Mouse (Mus musculus) stomach, postnatal 0 days (tissue): ENCODE data around the gene Cyb561d1. TPM values are rescaled to one million over a fixed set of nuclear protein-coding genes. Genes with fewer than 3 reads are reported as not detected.

Experiments
- ATAC-seq: fragments of 200-750 bp; cut with Nextera tagmentation; 2 replicates; pipeline ENCODE4 v1.8.0; 2017; ENCODE audit not compliant: low FRiP score, low TSS enrichment
- DNase-seq: peaks from one replicate; pipeline ENCODE4 v3.0.0-alpha.2; 2016; ENCODE audit warnings: low spot score
- H3K27ac ChIP-seq: fragments of 300-500 bp; sonication (generic); replicated peaks from 2 replicates; pipeline ENCODE4 v1.5.1; 2014; ENCODE audit warnings: mild to moderate bottlenecking, control low read depth
- H3K27me3 ChIP-seq: fragments of 300-500 bp; sonication (generic); 2 replicates; pipeline ENCODE4 v1.6.1; 2014; ENCODE audit warnings: low read length; ENCODE audit not compliant: control insufficient read depth, insufficient read depth
- H3K36me3 ChIP-seq: fragments of 300-500 bp; sonication (generic); 2 replicates; pipeline ENCODE4 v1.6.1; 2014; ENCODE audit warnings: low read length, mixed read lengths; ENCODE audit not compliant: control insufficient read depth, insufficient read depth
- H3K4me1 ChIP-seq: fragments of 300-500 bp; sonication (generic); replicated peaks from 2 replicates; pipeline ENCODE4 v1.6.1; 2014; ENCODE audit warnings: antibody characterized with exemption; ENCODE audit not compliant: control insufficient read depth, insufficient read depth
- H3K4me2 ChIP-seq: fragments of 300-500 bp; sonication (generic); replicated peaks from 2 replicates; pipeline ENCODE4 v1.6.1; 2014; ENCODE audit warnings: low read depth, mild to moderate bottlenecking, control low read depth, moderate library complexity
- H3K4me3 ChIP-seq: fragments of 300-500 bp; sonication (generic); 2 replicates; pipeline ENCODE4 v1.5.1; 2014; ENCODE audit warnings: low read depth, low read length, control low read depth
- H3K9ac ChIP-seq: fragments of 300-500 bp; sonication (generic); 2 replicates; pipeline ENCODE4 v1.6.1; 2014; ENCODE audit warnings: mild to moderate bottlenecking, low read length, control low read depth, mixed read lengths
- H3K9me3 ChIP-seq: fragments of 300-500 bp; sonication (generic); 2 replicates; pipeline ENCODE4 v1.6.1; 2016; ENCODE audit warnings: low read length; ENCODE audit not compliant: control insufficient read depth
- CTCF ChIP-seq: IDR thresholded peaks from 2 replicates; pipeline ENCODE4 v1.5.1; 2016; ENCODE audit warnings: antibody characterized with exemption, low read depth, mild to moderate bottlenecking, moderate library complexity
- EP300 ChIP-seq: optimal IDR thresholded peaks from 2 replicates; pipeline ENCODE3; 2016; ENCODE audit warnings: antibody characterized with exemption
- WGBS: fragments of 180-500 bp; shearing (Covaris S2); extraction: QIAGEN DNeasy Blood & Tissue Kit; methylation state at CpG from one replicate; pipeline ENCODE4 v1.1.7; 2014; 5-methylcytosine and 5-hydroxymethylcytosine counted together
- polyA plus RNA-seq: library from polyadenylated mRNA; unstranded; fragments of >200 nt; fragmentation: Nextera tagmentation; extraction: Ambion mirVana; gene quantifications from 2 replicates; pipeline ENCODE4 v1.2.1, GENCODE M21; 2015

The Cyb561d1 gene
- polyA plus RNA-seq, 1 experiment from 2014 or later = 5.5 TPM

DNA sequence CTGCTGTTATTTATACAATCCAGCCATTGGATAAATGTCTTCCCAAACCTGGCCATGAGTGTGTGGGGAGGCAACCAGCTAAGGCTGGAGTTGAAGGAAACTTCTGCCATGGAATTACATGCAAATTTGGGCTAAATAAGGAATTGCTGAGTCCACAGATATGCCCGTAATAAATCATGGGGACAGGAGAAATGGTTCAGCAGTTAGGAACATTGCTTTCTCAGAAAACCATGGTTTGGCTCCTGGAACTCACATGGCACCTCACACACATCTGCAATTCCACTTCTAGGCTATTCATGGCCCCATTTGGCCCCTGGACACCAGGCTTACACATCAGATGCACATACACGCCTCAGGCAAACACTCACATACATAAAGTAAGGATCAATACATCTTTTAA, 26.5 kb upstream of the Cyb561d1 start:
- WGBS = 77% methylated on average over 2 of the region's 2 CpGs
- no peak for ATAC-seq
- Histone ChIP-seq H3K4me2 (no peak overlapping the region), H3K27me3 (peaks cover 3% of the 10 kb centered on the region; the same call in 1 of the 2 replicates), H3K9me3 (no peaks in the 10 kb centered on the region), H3K4me1 (no peaks in the 10 kb centered on the region), H3K9ac (no peak overlapping the region), H3K36me3 (no peaks in the 10 kb centered on the region), H3K4me3 (no peak overlapping the region), H3K27ac (no peak overlapping the region)
- DNase-seq = no peak
- no peak for TF ChIP-seq EP300
- TF ChIP-seq CTCF = no peak

DNA sequence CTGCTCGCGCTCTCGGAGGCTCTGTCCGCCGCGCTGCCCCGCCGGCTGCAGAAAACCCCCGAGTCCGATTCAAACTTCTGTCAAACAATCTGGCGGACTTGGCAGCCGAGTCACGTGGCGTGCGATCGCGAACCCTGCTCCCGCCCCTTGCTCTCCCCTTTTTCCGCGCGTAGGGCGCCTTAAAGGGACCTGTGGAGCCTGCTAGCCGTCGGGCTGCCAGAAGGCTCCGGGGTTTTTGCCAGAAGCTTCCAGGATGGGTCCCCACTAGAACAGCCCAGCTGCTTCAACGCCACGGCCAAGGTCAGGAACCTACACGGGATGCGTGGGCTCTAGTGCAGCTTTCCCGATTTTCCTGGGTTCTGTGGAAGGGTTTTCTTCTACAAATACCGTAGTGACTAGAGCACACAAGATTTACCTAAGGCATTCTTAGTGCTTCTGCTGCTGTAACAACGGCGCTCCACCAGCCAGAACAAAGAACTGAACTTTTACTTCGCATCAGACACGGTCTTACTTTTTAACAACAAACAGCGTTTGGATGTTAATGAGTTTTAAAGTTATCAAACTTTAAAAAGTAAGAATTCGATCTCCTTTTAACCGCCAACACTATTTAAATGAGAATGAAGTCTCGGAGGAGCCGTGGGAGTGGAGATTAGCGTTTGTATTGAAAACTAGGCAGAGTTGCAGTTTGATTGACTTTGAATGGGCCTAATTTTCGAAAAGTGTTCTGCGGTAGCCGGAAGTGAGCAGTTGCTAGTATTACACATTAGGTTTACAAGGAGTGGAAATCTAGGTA, 25.7 kb upstream of the Cyb561d1 start, which contains the start of gene Sypl2:
Gene Sypl2, minus strand, starts transcription at position 91 of the 793 bp plus-strand sequence.
- Histone ChIP-seq H3K36me3 (no peaks in the 10 kb centered on the region), H3K4me1 (no peaks in the 10 kb centered on the region), H3K9ac (peak within 1 kb of the TSS; percentile 54), H3K27me3 (peaks cover 3% of the 10 kb centered on the region; the same call in 1 of the 2 replicates), H3K4me2 (peak within 1 kb of the TSS; percentile 75), H3K27ac (no peak within 1 kb of the TSS), H3K9me3 (no peaks in the 10 kb centered on the region), H3K4me3 (peak within 1 kb of the TSS; percentile 44)
- WGBS = 6% methylated on average over 44 of the region's 44 CpGs
- DNase-seq = peak; percentile 61
- no peak for TF ChIP-seq EP300
- peak; percentile 51 for ATAC-seq

DNA sequence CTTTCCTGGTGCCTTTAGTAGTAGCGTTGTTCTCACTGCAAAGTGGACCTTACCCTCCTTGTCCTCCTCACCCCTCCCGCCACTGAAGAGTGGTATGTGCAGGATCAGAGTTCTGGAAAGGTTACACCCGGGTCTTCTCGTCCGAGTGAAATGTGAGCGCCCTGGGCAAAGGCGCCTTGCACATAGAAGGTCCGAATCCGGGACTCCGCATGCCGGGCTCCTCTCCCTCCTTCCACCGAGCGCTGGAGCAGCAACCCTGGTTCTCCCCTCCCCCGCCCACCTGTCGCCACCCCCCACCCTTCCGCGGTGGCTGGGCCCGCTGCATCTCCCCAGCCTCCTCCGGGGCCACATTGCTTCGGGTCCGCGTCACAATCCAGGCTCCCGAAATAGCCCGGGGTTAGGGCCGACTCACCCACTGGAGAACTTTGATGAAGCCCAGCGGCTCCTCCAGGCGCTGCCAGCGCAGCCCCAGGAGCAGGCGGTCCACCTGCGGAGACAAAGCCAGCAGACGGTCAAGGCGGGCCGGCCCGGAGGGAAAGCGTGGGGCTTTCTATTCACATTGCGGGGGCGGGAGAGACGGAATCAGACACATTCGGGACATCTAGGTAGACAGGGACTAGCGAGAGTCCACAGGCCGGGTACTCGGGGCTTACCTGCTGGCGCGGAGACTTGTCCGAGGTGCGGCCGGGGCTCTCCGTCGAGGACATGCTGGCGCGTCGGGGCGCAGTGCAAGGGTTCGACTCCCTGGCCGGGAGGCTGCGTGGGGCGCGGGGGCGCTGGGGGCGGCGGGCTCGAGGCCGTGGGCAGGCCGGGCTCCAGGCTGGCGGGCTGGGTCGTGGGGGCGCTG, 24.9 kb upstream of the Cyb561d1 start:
- 4% methylated on average over 61 of the region's 67 CpGs for WGBS
- Histone ChIP-seq H3K9ac (peak overlapping the region; percentile 54), H3K4me2 (peak overlapping the region; percentile 75), H3K4me1 (no peaks in the 10 kb centered on the region), H3K36me3 (no peaks in the 10 kb centered on the region), H3K4me3 (peak overlapping the region; percentile 44), H3K9me3 (no peaks in the 10 kb centered on the region), H3K27me3 (peaks cover 3% of the 10 kb centered on the region; the same call in 1 of the 2 replicates), H3K27ac (no peak overlapping the region)
- peak; percentile 56 for ATAC-seq
- no peak for TF ChIP-seq CTCF
- TF ChIP-seq EP300 = no peak
- peak; percentile 39 for DNase-seq

DNA sequence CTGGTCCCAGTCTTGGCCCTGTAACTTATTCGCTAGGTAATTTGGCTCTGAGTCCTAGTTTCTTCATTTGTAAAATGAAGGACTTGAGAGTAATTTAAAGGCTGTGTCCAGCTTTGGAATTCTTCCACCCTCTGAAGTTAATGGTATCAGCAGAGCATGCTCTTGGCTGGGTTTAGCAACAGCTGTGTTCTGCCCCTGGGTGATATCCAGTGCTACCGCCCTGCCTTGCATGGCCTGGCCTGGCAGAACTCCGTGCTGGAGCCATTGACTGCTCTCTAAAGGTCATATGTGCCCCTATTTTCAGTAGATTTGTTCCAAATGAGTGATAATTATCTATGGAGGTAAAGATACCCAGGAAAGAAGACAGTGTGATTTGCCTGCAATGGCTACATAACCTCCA, 19.6 kb upstream of the Cyb561d1 start:
- Histone ChIP-seq H3K9ac (no peak overlapping the region), H3K4me1 (no peaks in the 10 kb centered on the region), H3K27ac (no peak overlapping the region), H3K4me3 (no peak overlapping the region), H3K27me3 (no peaks in the 10 kb centered on the region), H3K9me3 (no peaks in the 10 kb centered on the region), H3K36me3 (no peaks in the 10 kb centered on the region), H3K4me2 (no peak overlapping the region)
- no peak for ATAC-seq
- DNase-seq = no peak
- TF ChIP-seq EP300 = no peak
- TF ChIP-seq CTCF = no peak
- 67% methylated on average over 3 of the region's 3 CpGs for WGBS

DNA sequence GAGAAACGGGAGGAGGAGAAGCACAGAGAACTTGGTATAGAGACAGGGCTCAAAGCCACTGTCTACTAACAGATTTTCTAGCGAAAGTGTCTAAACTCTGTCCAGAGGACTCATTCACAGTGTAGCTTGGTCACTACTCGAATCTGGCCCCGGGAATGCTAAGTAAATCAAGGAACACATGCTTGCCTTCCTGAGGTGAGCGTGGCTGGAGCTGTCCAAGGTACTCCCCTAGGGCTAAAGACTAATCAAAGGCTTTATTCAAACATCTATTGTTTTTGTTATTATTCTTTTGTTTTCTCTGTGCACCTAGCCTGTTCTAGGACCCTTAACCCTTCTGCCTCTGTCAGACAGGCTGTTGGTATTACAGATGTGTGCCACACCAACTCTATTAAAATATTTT, 13.7 kb upstream of the Cyb561d1 start:
- ATAC-seq = no peak
- 9% methylated on average over 5 of the region's 5 CpGs for WGBS

More for the DNA sequence above, 13.7 kb upstream of the Cyb561d1 start:
- no peak for TF ChIP-seq EP300
- no peak for TF ChIP-seq CTCF
- H3K4me2 ChIP-seq = no peak overlapping the region
- no peak overlapping the region for H3K9ac ChIP-seq
- H3K4me1 ChIP-seq = no peaks in the 10 kb centered on the region
- no peaks in the 10 kb centered on the region for H3K27me3 ChIP-seq
- no peaks in the 10 kb centered on the region for H3K9me3 ChIP-seq
- no peak overlapping the region for H3K4me3 ChIP-seq
- peak; percentile 64 for DNase-seq
- H3K36me3 ChIP-seq = no peaks in the 10 kb centered on the region
- H3K27ac ChIP-seq = no peak overlapping the region
